Mouse (Mus musculus) embryonic facial prominence, embryonic 11.5 days (tissue): Measurements from ENCODE around the gene Snx29. TPM values are rescaled to one million over a fixed set of nuclear protein-coding genes. Genes with fewer than 3 reads are reported as not detected.

Experiments used
- ATAC-seq: fragments of 200-750 bp; cut with Nextera tagmentation; replicated peaks from 2 replicates; pipeline ENCODE4 v1.8.0; 2017; ENCODE audit warnings: low read depth; ENCODE audit not compliant: insufficient number of reproducible peaks, low FRiP score, low TSS enrichment
- DNase-seq: peaks from one replicate; pipeline ENCODE4 v3.0.0-alpha.2; 2015; ENCODE audit warnings: low spot score
- H3K27ac ChIP-seq: fragments of 300-500 bp; sonication (generic); replicated peaks from 2 replicates; pipeline ENCODE4 v1.5.1; 2014; ENCODE audit warnings: mild to moderate bottlenecking, low read depth, low read length, control low read depth
- H3K27me3 ChIP-seq: fragments of 300-500 bp; sonication (generic); 2 replicates; pipeline ENCODE4 v1.6.1; 2014; ENCODE audit warnings: mild to moderate bottlenecking, low read length, moderate library complexity, mixed read lengths; ENCODE audit not compliant: control insufficient read depth, insufficient read depth
- H3K36me3 ChIP-seq: fragments of 300-500 bp; sonication (generic); replicated peaks from 2 replicates; pipeline ENCODE4 v1.6.1; 2014; ENCODE audit warnings: low read depth, mild to moderate bottlenecking, low read length, moderate library complexity, mixed read lengths; ENCODE audit not compliant: control insufficient read depth, insufficient read depth
- H3K4me1 ChIP-seq: fragments of 300-500 bp; sonication (generic); 2 replicates; pipeline ENCODE4 v1.6.1; 2014; ENCODE audit warnings: low read length, mixed read lengths; ENCODE audit not compliant: control insufficient read depth, insufficient read depth
- H3K4me2 ChIP-seq: fragments of 300-500 bp; sonication (generic); 2 replicates; pipeline ENCODE4 v1.6.1; 2014; ENCODE audit warnings: low read depth, mild to moderate bottlenecking, control low read depth, low read length, moderate library complexity
- H3K4me3 ChIP-seq: fragments of 300-500 bp; sonication (generic); 2 replicates; pipeline ENCODE4 v1.5.1; 2014; ENCODE audit warnings: low read depth, low read length, control low read depth
- H3K9ac ChIP-seq: fragments of 300-500 bp; sonication (generic); replicated peaks from 2 replicates; pipeline ENCODE4 v1.6.1; 2014; ENCODE audit warnings: mild to moderate bottlenecking, control low read depth, low read length
- H3K9me3 ChIP-seq: fragments of 300-500 bp; sonication (generic); replicated peaks from 2 replicates; pipeline ENCODE4 v1.6.1; 2016; ENCODE audit warnings: mild to moderate bottlenecking, low read length, inconsistent platforms, mixed read lengths; ENCODE audit not compliant: control insufficient read depth
- WGBS: fragments of 180-500 bp; shearing (Covaris S2); extraction: QIAGEN DNeasy Blood & Tissue Kit; methylation state at CpG from one replicate; pipeline ENCODE4 v1.1.7; 2014; 5-methylcytosine and 5-hydroxymethylcytosine counted together
- polyA plus RNA-seq: library from polyadenylated mRNA; unstranded; fragments of >200 nt; fragmentation: Nextera tagmentation; extraction: Ambion mirVana; gene quantifications from 2 replicates; pipeline ENCODE4 v1.2.1, GENCODE M21; 2014

Gene Snx29
- polyA plus RNA-seq, 1 experiment from 2014 or later: 7.0 TPM

GRCm38 (mm10) chr16:11583941-11584639, 261.4 kb downstream of the Snx29 start:
- DNase-seq: no peak
- H3K9me3 ChIP-seq: no peaks in the 10 kb centered on the region
- no peak overlapping the region for H3K4me2 ChIP-seq
- H3K27ac ChIP-seq: no peak overlapping the region
- no peaks in the 10 kb centered on the region for H3K27me3 ChIP-seq
- no peaks in the 10 kb centered on the region for H3K4me1 ChIP-seq
- H3K4me3 ChIP-seq: no peak overlapping the region
- ATAC-seq: no peak
- H3K36me3 ChIP-seq: no peaks in the 10 kb centered on the region
- no peak overlapping the region for H3K9ac ChIP-seq
- 82% methylated on average over 8 of the region's 8 CpGs for WGBS

GRCm38 (mm10) chr16:11588689-11589088, 266.0 kb downstream of the Snx29 start:
- no peak for DNase-seq
- H3K9me3 ChIP-seq: no peaks in the 10 kb centered on the region
- H3K4me3 ChIP-seq: no peak overlapping the region
- no peak overlapping the region for H3K9ac ChIP-seq
- no peak for ATAC-seq
- H3K4me2 ChIP-seq: no peak overlapping the region
- no peaks in the 10 kb centered on the region for H3K4me1 ChIP-seq
- no peaks in the 10 kb centered on the region for H3K27me3 ChIP-seq
- no peaks in the 10 kb centered on the region for H3K36me3 ChIP-seq
- no peak overlapping the region for H3K27ac ChIP-seq

- H3K27ac ChIP-seq: no peak overlapping the region
- no peaks in the 10 kb centered on the region for H3K27me3 ChIP-seq
- H3K4me1 ChIP-seq: no peaks in the 10 kb centered on the region
- no peak for ATAC-seq
- H3K4me2 ChIP-seq: no peak overlapping the region
- H3K36me3 ChIP-seq: no peaks in the 10 kb centered on the region
- H3K4me3 ChIP-seq: no peak overlapping the region
- no peaks in the 10 kb centered on the region for H3K9me3 ChIP-seq
- no peak overlapping the region for H3K9ac ChIP-seq
- 62% methylated on average over 2 of the region's 2 CpGs for WGBS
- no peak for DNase-seq
Observed at GRCm38 (mm10) chr16:11589336-11589735, 266.6 kb downstream of the Snx29 start.

- WGBS: 84% methylated on average over 10 of the region's 10 CpGs
- Histone ChIP-seq H3K27me3 (no peaks in the 10 kb centered on the region), H3K9ac (no peak overlapping the region), H3K4me3 (no peak overlapping the region), H3K27ac (no peak overlapping the region), H3K9me3 (no peaks in the 10 kb centered on the region), H3K4me2 (no peak overlapping the region), H3K36me3 (no peaks in the 10 kb centered on the region), H3K4me1 (no peaks in the 10 kb centered on the region)
- DNase-seq: no peak
- ATAC-seq: no peak
Observed at GRCm38 (mm10) chr16:11589782-11590695, 267.3 kb downstream of the Snx29 start.

- Histone ChIP-seq H3K9ac (no peak overlapping the region), H3K9me3 (no peaks in the 10 kb centered on the region), H3K27ac (no peak overlapping the region), H3K4me2 (no peak overlapping the region), H3K4me1 (no peaks in the 10 kb centered on the region), H3K4me3 (no peak overlapping the region), H3K27me3 (no peaks in the 10 kb centered on the region), H3K36me3 (no peaks in the 10 kb centered on the region)
- ATAC-seq (no peak), DNase-seq (no peak)
- WGBS: 87% methylated on average over 3 of the region's 3 CpGs
Observed at GRCm38 (mm10) chr16:11596599-11596998, 273.9 kb downstream of the Snx29 start.

- WGBS: 23% methylated on average over 7 of the region's 7 CpGs
- Histone ChIP-seq H3K4me1 (no peaks in the 10 kb centered on the region), H3K4me2 (no peak overlapping the region), H3K4me3 (no peak overlapping the region), H3K9ac (no peak overlapping the region), H3K27ac (no peak overlapping the region), H3K9me3 (no peaks in the 10 kb centered on the region), H3K27me3 (no peaks in the 10 kb centered on the region), H3K36me3 (no peaks in the 10 kb centered on the region)
- ATAC-seq: no peak
- DNase-seq: peak; percentile 24
Observed at GRCm38 (mm10) chr16:11597769-11598168, 275.1 kb downstream of the Snx29 start.

GRCm38 (mm10) chr16:11599523-11599922, 276.8 kb downstream of the Snx29 start:
- WGBS: 76% methylated on average over 3 of the region's 3 CpGs

More at GRCm38 (mm10) chr16:11599523-11599922, 276.8 kb downstream of the Snx29 start:
- Histone ChIP-seq H3K36me3 (no peaks in the 10 kb centered on the region), H3K4me3 (no peak overlapping the region), H3K4me1 (no peaks in the 10 kb centered on the region), H3K27ac (no peak overlapping the region), H3K4me2 (no peak overlapping the region), H3K9ac (no peak overlapping the region), H3K27me3 (no peaks in the 10 kb centered on the region), H3K9me3 (no peaks in the 10 kb centered on the region)
- DNase-seq (no peak), ATAC-seq (no peak)
